Mouse (Mus musculus) midbrain, embryonic 12.5 days (tissue): Measurements from ENCODE around the gene Susd4. TPM values are rescaled to one million over a fixed set of nuclear protein-coding genes. Genes with fewer than 3 reads are reported as not detected.

Experiments used
- ATAC-seq: fragments of 200-750 bp; cut with Nextera tagmentation; 2 replicates; pipeline ENCODE4 v1.8.0; 2017; ENCODE audit warnings: low read depth, moderate TSS enrichment, moderate library complexity; ENCODE audit not compliant: low FRiP score
- H3K27ac ChIP-seq: fragments of 300-500 bp; sonication (generic); replicated peaks from 2 replicates; pipeline ENCODE4 v1.5.1; 2016; ENCODE audit warnings: mild to moderate bottlenecking
- H3K27me3 ChIP-seq: fragments of 300-500 bp; sonication (generic); 2 replicates; pipeline ENCODE4 v1.6.1; 2016; ENCODE audit warnings: mild to moderate bottlenecking
- H3K36me3 ChIP-seq: fragments of 300-500 bp; sonication (generic); 2 replicates; pipeline ENCODE4 v1.6.1; 2016
- H3K4me1 ChIP-seq: fragments of 300-500 bp; sonication (generic); 2 replicates; pipeline ENCODE4 v1.6.1; 2016
- H3K4me2 ChIP-seq: fragments of 300-500 bp; sonication (generic); replicated peaks from 2 replicates; pipeline ENCODE4 v1.6.1; 2016; ENCODE audit warnings: mild to moderate bottlenecking, moderate library complexity
- H3K4me3 ChIP-seq: fragments of 300-500 bp; sonication (generic); 2 replicates; pipeline ENCODE4 v1.5.1; 2016; ENCODE audit warnings: mild to moderate bottlenecking
- H3K9ac ChIP-seq: fragments of 300-500 bp; sonication (generic); replicated peaks from 2 replicates; pipeline ENCODE4 v1.6.1; 2016; ENCODE audit warnings: mild to moderate bottlenecking, moderate library complexity
- H3K9me3 ChIP-seq: fragments of 300-500 bp; sonication (generic); 2 replicates; pipeline ENCODE4 v1.6.1; 2016; ENCODE audit warnings: mild to moderate bottlenecking
- WGBS: fragments of 180-500 bp; shearing (Covaris S2); methylation state at CpG from one replicate; pipeline ENCODE4 v1.1.7; 2016; 5-methylcytosine and 5-hydroxymethylcytosine counted together
- polyA plus RNA-seq: library from polyadenylated mRNA; unstranded; fragments of >200 nt; fragmentation: Nextera tagmentation; extraction: Ambion mirVana; gene quantifications from 2 replicates; pipeline ENCODE4 v1.2.1, GENCODE M21; 2016

Gene Susd4
- polyA plus RNA-seq, 1 experiment from 2014 or later: 28.3 TPM

DNA sequence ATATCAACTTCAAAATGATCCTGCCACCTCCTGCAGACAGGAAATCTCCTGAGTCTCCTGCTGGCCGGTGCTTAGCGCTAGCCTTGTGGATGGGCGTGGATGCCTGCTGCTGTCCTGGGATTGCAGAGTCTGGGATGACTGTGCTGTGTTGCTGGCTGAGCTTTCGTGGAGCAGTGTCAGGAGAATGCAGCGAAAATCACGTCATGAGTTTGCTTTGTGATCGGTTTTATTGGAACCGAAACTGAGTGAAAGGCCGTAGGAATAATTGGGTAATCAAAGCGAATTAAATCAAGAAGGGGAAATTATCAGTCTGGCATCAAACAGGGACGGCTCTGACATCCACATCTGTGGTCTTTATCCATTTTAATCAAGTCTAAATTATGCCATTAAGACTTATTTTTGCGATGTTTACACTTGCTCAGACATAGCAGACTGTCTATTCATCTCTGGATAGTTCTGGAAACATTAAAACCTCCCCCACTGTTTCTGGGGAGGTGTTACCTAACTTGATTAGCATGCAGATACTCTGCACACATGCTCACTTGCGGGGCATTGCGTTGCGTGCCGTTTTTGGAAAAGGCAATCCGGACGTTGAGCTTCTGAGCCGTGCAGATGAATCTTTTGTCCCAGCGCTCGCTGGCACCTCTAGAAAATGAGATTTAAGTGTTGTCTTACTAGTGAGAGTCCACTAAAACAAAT, 60.2 kb downstream of the Susd4 start:
- Histone ChIP-seq H3K9me3 (no peaks in the 10 kb centered on the region), H3K4me3 (no peak overlapping the region), H3K9ac (no peak overlapping the region), H3K27ac (peak overlapping the region; percentile 32; the same call in 1 of the 2 replicates), H3K4me2 (no peak overlapping the region), H3K27me3 (no peaks in the 10 kb centered on the region), H3K4me1 (peaks cover 13% of the 10 kb centered on the region), H3K36me3 (no peaks in the 10 kb centered on the region)
- 64% methylated on average over 21 of the region's 21 CpGs for WGBS
- no peak for ATAC-seq

DNA sequence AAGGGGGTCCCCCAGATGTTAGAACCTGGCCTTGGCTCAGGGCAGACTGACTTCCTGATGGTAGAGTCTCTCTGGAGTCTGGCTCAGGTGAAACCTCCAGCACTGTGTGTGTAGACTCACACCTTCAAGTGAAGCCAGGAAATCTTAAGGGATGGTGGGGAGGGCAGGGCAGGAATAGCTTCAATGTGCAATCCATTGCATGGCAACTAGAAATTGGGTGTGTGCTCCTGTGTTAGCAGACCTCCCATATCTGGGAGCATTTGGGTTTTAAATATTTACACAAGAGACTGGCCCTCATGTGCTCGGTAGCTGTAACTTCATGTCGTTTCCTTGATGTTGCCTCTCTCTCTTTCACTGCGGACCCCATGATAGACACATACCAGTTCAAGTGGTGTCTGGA, 62.9 kb downstream of the Susd4 start:
- Histone ChIP-seq H3K9ac (no peak overlapping the region), H3K36me3 (no peaks in the 10 kb centered on the region), H3K4me3 (no peak overlapping the region), H3K4me1 (peaks cover 9% of the 10 kb centered on the region), H3K27ac (no peak overlapping the region), H3K27me3 (no peaks in the 10 kb centered on the region), H3K9me3 (no peaks in the 10 kb centered on the region), H3K4me2 (no peak overlapping the region)
- ATAC-seq: no peak
- 87% methylated on average over 3 of the region's 3 CpGs for WGBS

DNA sequence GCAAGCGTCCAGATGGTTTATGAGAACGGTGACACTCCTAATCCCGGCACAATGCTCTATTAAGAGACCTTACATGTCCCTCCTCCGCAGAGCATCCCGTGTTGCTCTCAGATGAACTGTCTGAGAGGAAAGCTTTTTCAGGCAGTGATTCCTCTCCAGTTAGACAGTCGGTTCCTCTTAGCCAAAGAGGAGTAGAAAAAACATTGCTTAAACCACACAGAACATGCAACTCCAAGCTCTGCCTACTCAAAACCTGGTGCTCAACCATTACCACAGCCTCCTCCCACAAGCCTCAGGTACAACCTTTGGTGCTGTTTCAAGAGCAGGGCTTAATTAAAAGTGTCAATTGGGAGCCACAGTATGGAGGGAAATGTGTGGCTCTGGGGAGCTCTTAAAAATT, 74.4 kb downstream of the Susd4 start:
- WGBS: 65% methylated on average over 6 of the region's 6 CpGs
- ATAC-seq: no peak
- no peak overlapping the region for H3K4me3 ChIP-seq

DNA sequence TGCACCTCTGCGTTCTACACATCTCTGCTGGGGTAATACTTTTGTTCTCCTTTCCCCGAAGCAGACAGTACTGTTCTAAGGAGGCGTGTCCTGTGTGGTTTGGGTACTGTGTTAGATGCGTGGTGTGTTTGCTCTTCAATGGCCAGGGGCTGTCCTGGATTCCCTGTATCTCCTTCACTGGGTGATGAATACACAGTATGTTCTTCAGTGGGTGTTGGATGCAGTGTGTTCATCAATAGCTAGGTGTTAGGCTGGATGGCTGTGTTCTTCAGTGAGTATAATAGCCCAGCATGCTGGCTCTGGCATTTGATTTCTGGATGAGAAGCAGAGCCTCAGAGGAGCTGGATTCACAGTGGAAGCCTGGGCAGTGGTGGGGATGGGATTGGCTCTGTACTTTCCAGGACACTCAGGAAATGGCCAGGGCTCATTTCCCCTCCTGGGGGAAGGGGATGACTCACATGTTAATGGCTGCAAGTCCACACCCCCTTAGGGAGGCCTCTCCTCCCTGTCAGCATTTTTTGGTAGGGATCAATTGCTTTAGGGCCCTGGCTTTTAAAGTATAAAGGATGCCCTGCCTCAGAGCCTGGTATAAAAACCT, 75.8 kb downstream of the Susd4 start:
- H3K9me3 ChIP-seq: no peaks in the 10 kb centered on the region
- H3K4me3 ChIP-seq: no peak overlapping the region
- no peaks in the 10 kb centered on the region for H3K36me3 ChIP-seq
- no peak overlapping the region for H3K4me2 ChIP-seq
- ATAC-seq: no peak
- no peaks in the 10 kb centered on the region for H3K27me3 ChIP-seq
- no peak overlapping the region for H3K27ac ChIP-seq
- peaks cover 9% of the 10 kb centered on the region for H3K4me1 ChIP-seq
- no peak overlapping the region for H3K9ac ChIP-seq
- 84% methylated on average over 4 of the region's 4 CpGs for WGBS

More for the DNA sequence above, 74.4 kb downstream of the Susd4 start:
- H3K36me3 ChIP-seq: no peaks in the 10 kb centered on the region
- no peak overlapping the region; the same call in 1 of the 2 replicates for H3K27ac ChIP-seq
- no peaks in the 10 kb centered on the region for H3K9me3 ChIP-seq
- no peak overlapping the region for H3K9ac ChIP-seq
- peaks cover 9% of the 10 kb centered on the region for H3K4me1 ChIP-seq
- H3K27me3 ChIP-seq: no peaks in the 10 kb centered on the region
- no peak overlapping the region for H3K4me2 ChIP-seq

DNA sequence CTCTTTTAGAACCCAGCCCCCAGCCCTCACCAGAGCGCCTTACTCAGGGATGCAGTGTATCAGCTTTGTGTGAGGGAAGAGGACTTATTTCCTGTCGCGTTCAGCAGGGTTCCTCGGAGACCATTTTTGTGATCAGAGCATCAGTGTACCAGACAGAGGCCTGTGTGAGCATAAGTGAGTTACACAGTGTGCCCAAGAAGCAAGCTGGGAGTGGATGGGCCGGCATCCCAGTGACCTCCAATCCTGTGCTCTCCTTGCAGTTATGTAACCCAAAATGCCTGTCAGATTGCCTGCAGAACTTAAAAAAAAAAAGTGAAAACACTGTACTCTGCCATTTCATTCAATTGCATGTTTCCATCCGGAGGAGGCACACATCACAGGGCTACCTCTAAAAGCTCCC, 76.4 kb downstream of the Susd4 start:
- Histone ChIP-seq H3K4me2 (no peak overlapping the region), H3K36me3 (no peaks in the 10 kb centered on the region), H3K9me3 (no peaks in the 10 kb centered on the region), H3K9ac (no peak overlapping the region), H3K27me3 (no peaks in the 10 kb centered on the region), H3K27ac (no peak overlapping the region), H3K4me1 (peaks cover 9% of the 10 kb centered on the region), H3K4me3 (no peak overlapping the region)
- no peak for ATAC-seq
- WGBS: 58% methylated on average over 6 of the region's 6 CpGs

DNA sequence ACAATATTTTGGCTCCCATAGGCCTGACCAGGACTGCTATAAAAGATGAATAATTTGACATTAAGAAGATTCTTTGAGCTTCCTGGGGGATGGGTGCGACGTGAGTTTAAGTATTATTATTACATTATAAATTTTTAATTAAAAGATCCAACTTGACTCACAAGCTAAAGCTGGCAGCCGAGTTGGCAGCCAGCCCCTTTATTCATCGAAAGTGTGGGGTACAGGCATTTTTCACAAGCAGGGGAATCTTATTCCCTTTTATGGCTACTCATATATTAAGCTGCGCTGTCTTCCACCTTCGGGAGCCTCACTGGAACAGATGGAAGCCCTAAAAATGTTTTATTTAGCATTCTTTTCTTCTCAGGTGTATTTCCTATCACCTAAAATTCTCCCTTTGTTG, 76.9 kb downstream of the Susd4 start:
- Histone ChIP-seq H3K27me3 (no peaks in the 10 kb centered on the region), H3K4me1 (peaks cover 9% of the 10 kb centered on the region), H3K36me3 (no peaks in the 10 kb centered on the region), H3K4me2 (no peak overlapping the region), H3K27ac (no peak overlapping the region), H3K9ac (no peak overlapping the region), H3K4me3 (no peak overlapping the region), H3K9me3 (no peaks in the 10 kb centered on the region)
- ATAC-seq: no peak
- WGBS: 90% methylated on average over 6 of the region's 6 CpGs

DNA sequence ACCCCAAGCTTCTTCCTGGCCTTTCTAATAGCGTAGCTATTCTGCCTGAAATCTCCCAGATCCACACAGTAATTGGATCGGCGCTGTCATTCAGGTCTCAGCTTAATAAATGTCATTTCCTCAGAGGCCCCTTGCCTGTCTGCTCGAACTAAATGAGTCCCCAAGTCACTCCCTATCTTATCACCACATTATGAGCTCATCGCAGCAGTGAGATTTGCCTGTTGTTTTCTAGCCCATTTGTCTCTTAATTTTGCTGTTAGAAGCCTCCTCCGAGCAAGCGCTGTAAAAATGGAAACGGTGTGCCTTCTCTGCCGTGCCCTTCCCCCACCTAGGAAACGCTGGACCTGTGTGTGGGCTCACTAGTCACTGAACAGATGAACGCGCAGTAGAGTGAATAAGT, 85.9 kb downstream of the Susd4 start:
- Histone ChIP-seq H3K4me2 (no peak overlapping the region), H3K9me3 (no peaks in the 10 kb centered on the region), H3K36me3 (no peaks in the 10 kb centered on the region), H3K4me3 (no peak overlapping the region), H3K4me1 (peaks cover 7% of the 10 kb centered on the region; the same call in 1 of the 2 replicates), H3K27me3 (no peaks in the 10 kb centered on the region), H3K9ac (no peak overlapping the region), H3K27ac (peak overlapping the region; percentile 71)
- no peak for ATAC-seq
- 68% methylated on average over 12 of the region's 12 CpGs for WGBS

DNA sequence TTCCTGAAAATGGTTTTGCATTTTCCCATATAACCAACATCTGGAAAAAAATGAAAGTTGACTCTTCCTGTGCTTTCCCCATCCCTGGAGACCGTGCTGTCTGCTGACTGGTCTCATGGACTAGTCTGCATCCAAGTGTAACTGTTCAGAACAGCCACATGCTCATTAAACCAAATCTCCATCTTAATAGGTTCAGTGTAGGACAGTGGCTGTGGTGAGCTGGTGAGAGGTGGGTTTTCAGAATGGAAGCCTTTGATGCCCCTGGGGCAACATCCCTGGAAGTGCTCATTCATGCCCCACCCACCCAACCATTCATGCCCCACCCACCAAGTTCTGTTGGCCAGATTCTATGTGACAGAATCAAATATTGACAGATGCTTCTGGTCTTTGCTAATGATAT, 86.4 kb downstream of the Susd4 start:
- Histone ChIP-seq H3K4me1 (peaks cover 7% of the 10 kb centered on the region; the same call in 1 of the 2 replicates), H3K4me3 (no peak overlapping the region), H3K9ac (no peak overlapping the region), H3K4me2 (no peak overlapping the region), H3K9me3 (no peaks in the 10 kb centered on the region), H3K36me3 (no peaks in the 10 kb centered on the region), H3K27me3 (no peaks in the 10 kb centered on the region), H3K27ac (peak overlapping the region; percentile 71)
- WGBS: 86% methylated on average over 1 of the region's 1 CpGs
- no peak for ATAC-seq

DNA sequence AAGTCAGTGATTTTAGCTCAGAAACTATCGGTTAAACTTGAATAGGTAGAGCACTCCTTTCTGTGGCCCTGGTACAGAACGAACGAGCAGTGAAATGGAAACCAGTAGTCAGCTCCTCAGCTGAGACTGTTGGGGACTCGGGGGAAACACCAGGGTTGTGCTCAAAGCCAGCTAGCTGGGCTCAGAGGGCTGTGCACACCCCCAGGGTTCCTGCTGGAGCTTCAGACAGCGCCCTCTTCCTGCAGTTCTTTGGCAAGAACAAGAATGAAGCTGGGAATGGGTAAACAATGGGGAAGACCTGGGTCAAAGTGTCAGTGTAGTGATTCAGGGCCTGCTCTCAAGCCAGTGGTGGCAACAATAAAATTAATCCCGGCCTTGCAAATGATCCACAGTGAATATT, 88.5 kb downstream of the Susd4 start:
- Histone ChIP-seq H3K4me2 (no peak overlapping the region), H3K4me1 (peaks cover 17% of the 10 kb centered on the region), H3K9me3 (no peaks in the 10 kb centered on the region), H3K9ac (no peak overlapping the region), H3K27ac (no peak overlapping the region), H3K36me3 (no peaks in the 10 kb centered on the region), H3K27me3 (peaks cover 3% of the 10 kb centered on the region; the same call in 1 of the 2 replicates), H3K4me3 (no peak overlapping the region)
- WGBS: 50% methylated on average over 6 of the region's 6 CpGs
- ATAC-seq: no peak

DNA sequence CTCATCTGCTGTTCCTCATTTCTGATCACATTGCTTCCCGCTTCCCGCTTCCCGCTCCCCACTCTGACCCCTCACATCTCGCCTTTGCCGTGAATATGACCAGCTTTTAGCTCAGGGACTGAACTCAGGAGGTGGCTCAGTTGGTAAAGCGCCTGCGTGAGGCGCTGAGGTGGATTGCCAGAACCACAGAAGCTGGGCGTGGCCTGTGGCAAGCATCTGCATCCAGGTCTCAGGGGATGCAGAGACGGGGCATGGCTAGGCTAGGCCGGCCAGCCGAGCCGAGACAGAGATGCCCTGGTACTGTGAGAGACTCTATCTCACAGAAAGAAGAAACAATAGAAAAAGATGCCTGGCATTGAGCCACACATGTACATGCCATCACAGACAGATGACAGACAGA, 93.0 kb downstream of the Susd4 start:
- Histone ChIP-seq H3K27ac (no peak overlapping the region), H3K9ac (no peak overlapping the region), H3K4me1 (peaks cover 20% of the 10 kb centered on the region; the same call in 1 of the 2 replicates), H3K27me3 (peaks cover 3% of the 10 kb centered on the region; the same call in 1 of the 2 replicates), H3K4me3 (no peak overlapping the region), H3K9me3 (no peaks in the 10 kb centered on the region), H3K36me3 (no peaks in the 10 kb centered on the region), H3K4me2 (no peak overlapping the region)
- WGBS: 81% methylated on average over 13 of the region's 13 CpGs
- no peak for ATAC-seq

DNA sequence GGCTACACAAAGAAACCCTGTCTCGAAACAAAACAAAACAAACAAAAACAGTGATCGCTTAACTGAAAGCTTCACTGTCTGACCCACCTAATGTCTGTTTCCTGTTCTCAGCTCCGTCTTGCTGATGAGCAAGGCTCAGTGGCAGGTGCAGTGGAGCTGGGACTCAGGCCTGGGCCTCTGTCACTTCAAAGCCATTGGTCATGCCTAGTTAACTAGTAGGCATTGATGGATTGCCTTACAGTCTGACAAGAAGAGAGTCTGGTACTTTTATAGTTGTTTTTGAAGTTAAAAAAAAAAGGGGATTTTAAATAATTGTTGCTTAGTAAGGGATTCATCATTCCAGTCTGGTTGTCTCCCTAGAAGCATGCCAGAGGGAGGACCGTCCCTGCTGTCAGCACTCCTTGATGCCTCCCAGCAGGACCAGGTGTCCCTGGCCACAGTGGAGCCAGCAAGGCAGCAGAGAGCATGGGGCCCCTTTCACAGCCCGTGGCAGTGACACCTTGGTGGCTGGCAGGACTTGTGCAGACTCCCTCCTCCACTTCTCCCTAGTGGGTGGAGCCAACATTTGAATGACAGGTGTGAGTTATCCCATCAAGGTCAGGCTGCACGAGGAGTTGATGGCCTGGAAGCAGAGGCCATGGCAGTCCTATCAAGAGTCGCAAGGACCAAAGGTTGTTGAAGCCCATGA, 98.2 kb downstream of the Susd4 start:
- WGBS: 57% methylated on average over 7 of the region's 7 CpGs
- no peaks in the 10 kb centered on the region for H3K36me3 ChIP-seq
- no peak overlapping the region for H3K4me2 ChIP-seq
- H3K9me3 ChIP-seq: no peaks in the 10 kb centered on the region
- no peaks in the 10 kb centered on the region for H3K27me3 ChIP-seq
- H3K9ac ChIP-seq: no peak overlapping the region
- no peak for ATAC-seq
- 0 out of 2 replicates have a peak, but pooled peaks cover 11% of the 10 kb centered on the region for H3K4me1 ChIP-seq
- H3K27ac ChIP-seq: peak overlapping the region; percentile 25; the same call in 1 of the 2 replicates
- H3K4me3 ChIP-seq: no peak overlapping the region

DNA sequence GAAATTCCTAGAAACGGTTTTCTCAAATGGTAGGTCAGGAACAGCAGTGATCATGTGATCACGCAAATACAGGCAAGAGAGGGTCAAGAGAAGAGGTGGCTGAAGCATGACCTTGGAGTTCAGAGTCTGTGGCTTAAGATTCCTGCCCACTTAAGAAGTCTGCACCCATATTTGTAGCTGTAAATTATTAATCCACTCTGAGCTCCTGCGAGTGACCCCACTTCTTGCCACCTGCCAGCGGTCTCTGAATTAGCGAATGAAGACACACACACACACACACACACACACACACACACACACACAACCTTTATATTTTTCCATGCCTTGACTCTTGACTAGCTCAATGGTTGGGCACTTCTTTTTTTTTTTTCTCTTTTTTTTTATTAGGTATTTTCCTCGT, 99.7 kb downstream of the Susd4 start:
- WGBS: 94% methylated on average over 6 of the region's 6 CpGs
- Histone ChIP-seq H3K4me3 (no peak overlapping the region), H3K36me3 (no peaks in the 10 kb centered on the region), H3K9ac (no peak overlapping the region), H3K9me3 (no peaks in the 10 kb centered on the region), H3K4me2 (no peak overlapping the region), H3K27me3 (no peaks in the 10 kb centered on the region), H3K27ac (no peak overlapping the region), H3K4me1 (peaks cover 16% of the 10 kb centered on the region)
- no peak for ATAC-seq
